Mouse (Mus musculus) heart, postnatal 25 days (tissue): ENCODE measurements around the gene Gm42906. TPM values are rescaled to one million over a fixed set of nuclear protein-coding genes. Genes with fewer than 3 reads are reported as not detected.

Experiments
- DNase-seq: peaks from one replicate; pipeline ENCODE4 v3.0.0; 2022; ENCODE audit warnings: low spot score
- intact Hi-C: fragments of 180-260 bp; cut with DNase I; formaldehyde crosslinking; loops from one replicate; pipeline ENCODE4 v1.15.1; 2025
- total RNA-seq, 2 experiments: library from RNA; stranded (reverse); gene quantifications; 2 replicates each; pipeline ENCODE4 v1.2.3; 2021

Gene Gm42906
- total RNA-seq, 2 experiments from 2014 or later, result 4.9 to 6.9 TPM

- intact Hi-C loops, result no loop called here
Measured at GRCm38 (mm10) chr5:151103284-151103683, 324.7 kb downstream of the Gm42906 start.

GRCm38 (mm10) chr5:151102262-151102661 lies 325.7 kb downstream of the Gm42906 start:
- intact Hi-C loops, result no loop called here
- no peak for DNase-seq

More at GRCm38 (mm10) chr5:151103284-151103683, 324.7 kb downstream of the Gm42906 start:
- DNase-seq, result no peak

GRCm38 (mm10) chr5:151096012-151096411 lies 332.0 kb downstream of the Gm42906 start:
- no peak for DNase-seq
- intact Hi-C loops, result loop anchor here (2.0 kb wide), 1 partner anchor 15 kb away; no protein-coding TSS in a partner anchor

GRCm38 (mm10) chr5:151092886-151093665 lies 334.9 kb downstream of the Gm42906 start:
- no peak for DNase-seq
- intact Hi-C loops, result no loop called here

- intact Hi-C loops, result no loop called here
Measured at GRCm38 (mm10) chr5:151090996-151091395, 337.0 kb downstream of the Gm42906 start.

GRCm38 (mm10) chr5:151089201-151089600 lies 338.8 kb downstream of the Gm42906 start:
- DNase-seq, result no peak
- intact Hi-C loops, result loop anchor here (2.0 to 5.0 kb wide), 2 partner anchors 20 to 42 kb away; no protein-coding TSS in a partner anchor

More at GRCm38 (mm10) chr5:151090996-151091395, 337.0 kb downstream of the Gm42906 start:
- DNase-seq, result no peak

- no peak for DNase-seq
- intact Hi-C loops, result loop anchor here (5.0 kb wide), 1 partner anchor 39 kb away; no protein-coding TSS in a partner anchor
Measured at GRCm38 (mm10) chr5:151086425-151087202, 341.3 kb downstream of the Gm42906 start.

- no peak for DNase-seq
- intact Hi-C loops, result loop anchor here (5.0 kb wide), 1 partner anchor 38 kb away; no protein-coding TSS in a partner anchor
Measured at GRCm38 (mm10) chr5:151085749-151086148, 342.2 kb downstream of the Gm42906 start.

GRCm38 (mm10) chr5:151080276-151080675 lies 347.7 kb downstream of the Gm42906 start:
- no peak for DNase-seq
- intact Hi-C loops, result no loop called here

GRCm38 (mm10) chr5:151077953-151078352 lies 350.0 kb downstream of the Gm42906 start:
- DNase-seq, result no peak
- intact Hi-C loops, result no loop called here

GRCm38 (mm10) chr5:151076917-151077316 lies 351.0 kb downstream of the Gm42906 start:
- no peak for DNase-seq
- intact Hi-C loops, result no loop called here

GRCm38 (mm10) chr5:151074282-151074681 lies 353.7 kb downstream of the Gm42906 start:
- DNase-seq, result no peak
- intact Hi-C loops, result no loop called here

GRCm38 (mm10) chr5:151071430-151071829 lies 356.5 kb downstream of the Gm42906 start:
- intact Hi-C loops, result no loop called here
- DNase-seq, result no peak

- intact Hi-C loops, result no loop called here
- no peak for DNase-seq
Measured at GRCm38 (mm10) chr5:151070896-151071295, 357.1 kb downstream of the Gm42906 start.

GRCm38 (mm10) chr5:151069569-151069968 lies 358.4 kb downstream of the Gm42906 start:
- intact Hi-C loops, result loop anchor here (2.0 to 5.0 kb wide), 2 partner anchors 19 to 123 kb away; no protein-coding TSS in a partner anchor
- no peak for DNase-seq

- intact Hi-C loops, result loop anchor here (5.0 kb wide), 1 partner anchor 126 kb away; no protein-coding TSS in a partner anchor
Measured at GRCm38 (mm10) chr5:151066016-151066415, 361.9 kb downstream of the Gm42906 start.

GRCm38 (mm10) chr5:151065228-151065627 lies 362.7 kb downstream of the Gm42906 start:
- no peak for DNase-seq
- intact Hi-C loops, result loop anchor here (5.0 kb wide), 1 partner anchor 127 kb away; no protein-coding TSS in a partner anchor

More at GRCm38 (mm10) chr5:151066016-151066415, 361.9 kb downstream of the Gm42906 start:
- no peak for DNase-seq

GRCm38 (mm10) chr5:151061942-151062341 lies 366.0 kb downstream of the Gm42906 start:
- intact Hi-C loops, result no loop called here
- no peak for DNase-seq

GRCm38 (mm10) chr5:151060476-151060875 lies 367.5 kb downstream of the Gm42906 start:
- DNase-seq, result no peak

GRCm38 (mm10) chr5:151059772-151060171 lies 368.2 kb downstream of the Gm42906 start:
- no peak for DNase-seq
- intact Hi-C loops, result loop anchor here (5.0 kb wide), 1 partner anchor 78 kb away; no protein-coding TSS in a partner anchor

More at GRCm38 (mm10) chr5:151060476-151060875, 367.5 kb downstream of the Gm42906 start:
- intact Hi-C loops, result no loop called here
